Mouse (Mus musculus) ES-Bruce4 (cell line): ENCODE results near the gene Diras2. TPM values are rescaled to one million over a fixed set of nuclear protein-coding genes. Genes with fewer than 3 reads are reported as not detected.
A peak's percentile ranks its signal among the peaks of the same experiment; 100 is the strongest.

ENCODE experiments used
- H3K27ac ChIP-seq: 2 replicates; pipeline ENCODE4 v1.5.1; 2012; ENCODE audit warnings: low read length, inconsistent platforms; ENCODE audit not compliant: insufficient read depth
- H3K27me3 ChIP-seq: 2 replicates; pipeline ENCODE4 v1.6.1; 2012; ENCODE audit warnings: mild to moderate bottlenecking, low read length, inconsistent platforms; ENCODE audit not compliant: control insufficient read depth, poor library complexity, insufficient read depth, severe bottlenecking
- H3K36me3 ChIP-seq: 2 replicates; pipeline ENCODE4 v1.6.1; 2012; ENCODE audit warnings: inconsistent platforms, mild to moderate bottlenecking, low read length, moderate library complexity; ENCODE audit not compliant: control insufficient read depth, poor library complexity, insufficient read depth, severe bottlenecking
- H3K4me1 ChIP-seq: one replicate; pipeline ENCODE4 v1.8.1; 2011; ENCODE audit warnings: low read length; ENCODE audit not compliant: control insufficient read depth, insufficient read depth
- H3K4me3 ChIP-seq: 2 replicates; pipeline ENCODE4 v1.5.1; 2011; ENCODE audit warnings: low read depth, mild to moderate bottlenecking, low read length
- H3K9ac ChIP-seq: 2 replicates; pipeline ENCODE4 v1.6.1; 2012; ENCODE audit warnings: low read depth, mild to moderate bottlenecking, inconsistent platforms; ENCODE audit not compliant: poor library complexity, severe bottlenecking
- H3K9me3 ChIP-seq: replicated peaks from 2 replicates; pipeline ENCODE4 v1.6.1; 2012; ENCODE audit warnings: mild to moderate bottlenecking, low read length, inconsistent platforms; ENCODE audit not compliant: control insufficient read depth, poor library complexity, insufficient read depth, severe bottlenecking
- CTCF ChIP-seq: IDR thresholded peaks from one replicate; pipeline ENCODE4 v1.8.1; 2011; ENCODE audit warnings: low read depth, low read length
- EP300 ChIP-seq: IDR thresholded peaks from 2 replicates; pipeline ENCODE4 v1.6.1; 2011; ENCODE audit warnings: low read depth, low read length; ENCODE audit not compliant: insufficient read depth
- POLR2A ChIP-seq: IDR thresholded peaks from one replicate; pipeline ENCODE4 v1.8.1; 2011; ENCODE audit warnings: low read length; ENCODE audit not compliant: insufficient read depth
- polyA plus RNA-seq: library from polyadenylated mRNA; stranded (reverse); fragments of >200 nt; gene quantifications from 2 replicates; pipeline ENCODE4 v1.2.4, GENCODE M21; 2011; ENCODE audit warnings: low read depth; ENCODE audit not compliant: missing spikeins, insufficient read depth, insufficient read length

The Diras2 gene
- polyA plus RNA-seq, 1 experiment: 0.21 TPM

DNA sequence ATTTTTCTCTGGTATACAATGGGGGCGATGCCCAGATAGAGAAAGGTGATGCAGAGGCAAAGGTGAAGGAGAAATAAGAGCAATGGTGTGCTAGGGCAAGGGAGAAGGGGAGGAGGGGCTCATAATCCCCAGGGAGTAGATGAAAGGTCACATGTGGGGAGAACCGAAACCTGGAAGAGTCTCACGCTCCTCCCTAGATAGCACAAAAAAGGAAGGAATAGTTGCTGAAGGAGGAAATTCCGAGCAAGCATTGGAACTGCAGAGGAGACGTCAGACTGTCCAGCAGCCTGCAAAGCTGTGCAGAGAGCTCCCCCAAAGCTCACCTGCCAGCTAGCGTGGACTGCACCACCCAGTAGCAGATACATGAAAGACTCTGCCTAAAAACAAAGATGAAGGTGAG lies 44.4 kb upstream of the Diras2 start:
- Histone ChIP-seq H3K27ac (no peak overlapping the region), H3K9ac (no peak overlapping the region), H3K36me3 (no peaks in the 10 kb centered on the region), H3K4me1 (peaks cover 2% of the 10 kb centered on the region), H3K27me3 (no peaks in the 10 kb centered on the region), H3K4me3 (no peak overlapping the region), H3K9me3 (no peaks in the 10 kb centered on the region)
- no peak for TF ChIP-seq EP300

DNA sequence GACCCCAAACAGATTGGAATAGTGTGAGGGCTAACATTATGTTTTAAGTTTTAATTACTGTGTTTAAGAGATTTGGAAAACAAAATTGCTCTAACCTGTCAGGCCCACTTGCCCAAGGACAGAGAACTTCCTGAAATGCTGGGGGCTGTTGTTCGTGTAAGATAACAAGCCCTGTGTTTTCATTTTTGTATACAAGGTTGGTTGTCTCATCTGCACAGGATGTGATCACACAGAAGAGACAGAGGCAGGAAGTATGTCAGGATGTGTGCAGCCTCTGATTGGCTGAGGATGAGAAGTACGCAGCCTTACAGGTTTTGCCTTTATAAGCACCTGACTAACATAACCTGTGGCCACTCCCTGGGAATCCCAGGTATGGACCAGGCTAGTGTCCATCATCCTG lies 43.2 kb upstream of the Diras2 start:
- TF ChIP-seq EP300 (no peak), POLR2A (no peak), CTCF (no peak)
- no peak overlapping the region for H3K9ac ChIP-seq
- no peak overlapping the region for H3K27ac ChIP-seq
- H3K4me1 ChIP-seq: peaks cover 2% of the 10 kb centered on the region
- no peaks in the 10 kb centered on the region for H3K36me3 ChIP-seq
- H3K9me3 ChIP-seq: no peaks in the 10 kb centered on the region
- H3K4me3 ChIP-seq: no peak overlapping the region
- no peaks in the 10 kb centered on the region for H3K27me3 ChIP-seq

DNA sequence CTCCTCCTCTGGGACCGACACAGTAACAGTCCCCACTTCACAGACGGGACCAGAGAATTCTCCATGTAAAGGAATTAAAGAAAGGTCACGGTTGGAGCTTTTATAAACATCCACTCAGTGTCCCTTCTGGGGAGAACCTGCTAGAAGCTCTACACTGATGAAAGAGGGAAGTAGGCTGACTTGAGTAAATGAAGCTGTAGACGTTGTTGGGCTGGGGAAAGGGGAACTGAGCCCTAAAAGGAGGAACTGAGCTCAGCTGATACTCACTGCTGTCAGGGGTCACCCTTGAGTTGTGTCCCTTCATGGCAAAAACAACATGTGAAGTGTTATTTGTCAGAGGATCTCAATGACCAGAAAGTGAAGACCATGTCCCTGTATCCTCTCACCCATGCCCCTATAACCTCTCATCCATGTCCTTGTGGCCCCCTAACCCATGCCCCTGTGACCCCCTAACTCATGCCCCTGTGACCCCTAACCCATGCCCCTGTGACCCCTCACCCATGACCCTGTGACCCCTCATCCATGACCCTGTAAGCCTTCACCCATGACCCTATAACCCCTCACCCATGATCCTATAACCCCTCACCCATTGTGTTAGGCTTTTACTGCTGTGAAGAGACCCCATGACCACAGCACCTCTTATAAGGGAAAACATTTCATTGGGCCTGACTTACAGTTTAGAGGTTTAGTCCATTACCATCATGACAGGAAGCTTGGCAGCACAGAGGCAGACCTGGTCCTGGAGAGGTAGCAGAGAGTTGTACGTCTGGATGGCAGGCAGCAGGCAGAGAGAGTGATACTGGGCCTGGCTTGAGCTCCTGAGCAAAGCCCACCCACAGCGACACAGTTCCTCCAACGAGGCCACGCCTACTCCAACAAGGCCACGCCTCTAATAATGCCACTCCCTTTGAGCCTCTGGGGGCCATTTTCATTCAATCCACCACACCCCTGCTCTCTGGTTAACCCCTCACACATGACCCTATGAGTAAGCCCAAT lies 41.7 kb upstream of the Diras2 start:
- Histone ChIP-seq H3K27ac (no peak overlapping the region), H3K27me3 (no peaks in the 10 kb centered on the region), H3K36me3 (no peaks in the 10 kb centered on the region), H3K4me1 (peaks cover 2% of the 10 kb centered on the region), H3K4me3 (no peak overlapping the region), H3K9me3 (no peaks in the 10 kb centered on the region), H3K9ac (no peak overlapping the region)
- peak; percentile 60 for TF ChIP-seq EP300
- TF ChIP-seq POLR2A: no peak

DNA sequence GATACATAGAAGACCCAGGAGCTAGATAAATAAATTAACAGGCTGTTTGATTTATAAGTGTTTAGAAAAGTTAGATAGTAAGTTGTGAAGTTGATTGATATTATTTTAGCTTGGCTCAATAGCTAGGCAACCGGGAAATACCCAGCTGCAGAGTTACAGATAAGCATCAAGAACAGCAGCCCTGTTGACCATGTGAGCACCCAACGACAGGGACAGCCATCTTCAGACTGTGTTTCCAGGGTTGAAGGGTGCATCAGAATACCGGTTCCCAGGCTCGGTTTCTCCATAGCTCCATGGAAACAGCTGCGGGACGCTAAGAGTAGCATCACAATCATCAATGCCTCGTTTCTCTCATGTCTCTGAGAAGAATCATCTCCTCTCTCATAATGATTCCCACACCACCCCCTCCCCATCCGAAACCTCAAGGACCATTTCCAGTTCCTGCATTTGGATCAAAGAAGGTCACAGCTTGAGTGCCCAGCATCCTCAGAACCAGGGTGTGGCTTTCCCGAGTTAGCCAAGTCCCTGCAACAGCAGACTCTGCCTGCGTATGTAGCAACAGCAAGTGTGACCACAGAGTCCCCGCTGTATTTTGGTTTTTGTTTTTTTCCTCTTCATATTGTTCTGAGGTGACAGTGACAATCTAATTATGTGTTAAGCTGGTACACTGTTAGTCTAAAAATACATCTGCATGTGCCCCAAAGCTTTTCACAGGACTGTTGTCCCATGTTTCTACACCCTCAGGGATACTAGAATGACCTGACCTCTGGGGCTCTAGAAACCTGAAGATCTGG lies 40.7 kb upstream of the Diras2 start:
- H3K36me3 ChIP-seq: no peaks in the 10 kb centered on the region
- TF ChIP-seq CTCF: no peak
- no peak for TF ChIP-seq POLR2A
- no peak for TF ChIP-seq EP300
- H3K9ac ChIP-seq: no peak overlapping the region
- H3K27me3 ChIP-seq: no peaks in the 10 kb centered on the region
- no peak overlapping the region for H3K4me3 ChIP-seq
- no peaks in the 10 kb centered on the region for H3K9me3 ChIP-seq
- no peak overlapping the region for H3K27ac ChIP-seq
- H3K4me1 ChIP-seq: peaks cover 2% of the 10 kb centered on the region

DNA sequence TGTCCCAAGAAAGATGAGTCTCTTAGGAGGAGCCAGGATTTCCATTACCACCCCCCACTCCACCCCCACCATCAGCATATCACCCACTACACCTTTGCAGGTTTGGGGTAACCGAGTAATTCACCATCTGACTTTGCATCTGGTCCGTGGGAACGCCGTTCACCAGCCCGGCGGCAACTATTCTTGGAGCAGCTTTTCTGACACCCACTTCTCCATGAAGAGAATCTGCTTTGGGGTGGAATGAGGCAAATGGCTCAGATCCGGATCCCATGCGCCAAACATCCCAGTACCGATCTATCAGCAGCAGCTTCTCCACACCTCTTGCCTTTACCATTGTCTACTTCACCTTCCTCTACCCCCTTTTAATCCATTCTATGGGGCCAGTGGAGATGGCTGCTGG lies 39.2 kb upstream of the Diras2 start:
- no peaks in the 10 kb centered on the region for H3K9me3 ChIP-seq
- H3K9ac ChIP-seq: no peak overlapping the region
- TF ChIP-seq CTCF (no peak), EP300 (no peak), POLR2A (no peak)
- peaks cover 2% of the 10 kb centered on the region for H3K4me1 ChIP-seq
- H3K27ac ChIP-seq: no peak overlapping the region
- H3K36me3 ChIP-seq: no peaks in the 10 kb centered on the region
- H3K27me3 ChIP-seq: no peaks in the 10 kb centered on the region
- no peak overlapping the region for H3K4me3 ChIP-seq

DNA sequence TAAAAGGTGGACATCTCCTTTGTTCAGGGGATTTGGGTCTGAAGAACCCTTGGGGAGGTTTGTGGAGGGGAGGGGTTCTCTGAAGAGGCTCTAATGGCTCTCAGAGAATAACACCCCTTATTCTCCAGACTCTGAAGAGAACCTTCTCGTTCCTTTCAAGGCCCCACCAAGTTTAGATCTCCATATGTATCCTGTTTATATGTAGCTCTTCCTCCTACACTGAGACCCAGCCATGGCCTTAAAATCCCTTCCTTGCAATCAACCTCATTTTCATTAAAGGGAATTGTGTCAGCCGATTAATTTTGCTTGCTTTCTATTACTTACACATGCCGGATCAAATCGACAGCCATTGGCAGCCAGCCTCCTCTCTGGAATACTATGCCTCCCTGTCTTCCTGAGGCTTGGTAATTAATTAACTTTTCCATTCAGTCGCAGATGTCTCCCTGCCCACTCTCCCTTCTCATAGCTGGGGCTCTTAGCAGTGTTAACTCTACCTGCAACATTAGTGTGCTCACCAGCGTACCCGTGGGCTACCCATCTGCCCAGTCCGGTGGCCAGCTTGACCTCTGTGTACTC lies 38.2 kb upstream of the Diras2 start:
- Histone ChIP-seq H3K4me1 (peaks cover 2% of the 10 kb centered on the region), H3K4me3 (no peak overlapping the region), H3K27me3 (no peaks in the 10 kb centered on the region), H3K9ac (no peak overlapping the region), H3K27ac (no peak overlapping the region), H3K9me3 (no peaks in the 10 kb centered on the region), H3K36me3 (no peaks in the 10 kb centered on the region)
- TF ChIP-seq EP300 (no peak), CTCF (no peak), POLR2A (no peak)
